Mouse (Mus musculus) C2C12 (cell line): ENCODE data around the gene Baiap2l1.

ENCODE experiments used
- CEBPB ChIP-seq: IDR thresholded peaks from one replicate; pipeline ENCODE4 v1.6.1; 2011; ENCODE audit warnings: low read depth, mild to moderate bottlenecking, control low read depth, moderate library complexity
- CTCF ChIP-seq: IDR thresholded peaks from one replicate; pipeline ENCODE4 v1.5.1; 2011; ENCODE audit not compliant: control insufficient read depth, insufficient read depth, insufficient read length
- MAX ChIP-seq: IDR thresholded peaks from one replicate; pipeline ENCODE4 v1.6.1; 2011; ENCODE audit warnings: mild to moderate bottlenecking, control low read depth
- USF1 ChIP-seq: IDR thresholded peaks from one replicate; pipeline ENCODE4 v1.6.1; 2011; ENCODE audit warnings: low read depth, mild to moderate bottlenecking, control low read depth, moderate library complexity

DNA sequence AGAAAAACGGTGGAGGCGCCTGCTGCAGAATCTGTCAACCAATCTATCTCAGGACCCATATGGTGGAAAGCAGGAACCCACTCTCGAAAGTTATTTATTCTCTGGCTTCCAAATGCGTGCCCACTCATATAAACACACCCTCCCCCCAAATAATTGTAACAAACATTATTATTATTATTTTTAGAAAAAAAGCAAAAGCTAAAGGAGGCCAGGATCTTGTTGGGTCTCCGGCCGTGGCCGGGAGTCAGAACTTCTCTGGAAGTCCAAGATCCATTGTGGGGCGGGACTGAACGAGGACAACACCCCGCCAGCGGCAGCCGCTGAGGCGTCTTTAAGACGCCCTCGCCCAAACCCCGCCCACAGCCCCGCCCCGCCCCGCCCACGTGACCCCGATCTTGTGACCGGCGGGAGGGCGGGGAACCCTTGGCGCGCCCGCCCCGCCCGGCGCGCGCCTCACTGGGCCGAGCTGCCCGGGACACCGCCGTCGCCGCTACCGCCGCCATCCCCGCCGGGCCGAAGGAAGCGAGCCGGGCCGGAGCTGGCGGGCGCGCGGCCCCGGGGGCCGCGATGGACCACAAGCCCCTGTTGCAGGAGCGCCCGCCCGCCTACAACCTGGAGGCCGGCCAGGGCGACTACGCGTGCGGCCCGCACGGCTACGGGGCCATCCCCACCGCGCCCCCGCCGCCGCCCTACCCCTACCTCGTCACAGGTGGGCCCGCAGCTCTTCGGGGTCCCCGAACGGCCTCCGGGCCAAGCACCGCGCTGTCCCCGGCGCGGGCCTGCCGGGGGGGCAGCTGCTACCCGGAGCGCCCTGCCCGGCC is 102.9 kb downstream of the Baiap2l1 start:
- TF ChIP-seq USF1 (no peak), CTCF (no peak), CEBPB (no peak), MAX (no peak)
